Mouse (Mus musculus): ENCODE measurements around the gene Kpnb1. TPM values are rescaled to one million over a fixed set of nuclear protein-coding genes. Genes with fewer than 3 reads are reported as not detected.

Kpnb1 gene
- total and polyA plus RNA-seq, 2 experiments from 2014 or later = 24.6 to 124 TPM

GRCm38 (mm10) chr11:97112519-97113125, 75.1 kb downstream of the Kpnb1 start:
- ATAC-seq (no peak), DNase-seq (no peak)
- no peak overlapping the region for H3K4me3 ChIP-seq (ENCODE audit: low read depth, low read length)
- peaks cover 35% of the 10 kb centered on the region for H3K27me3 ChIP-seq (ENCODE audit: insufficient read depth, low read length)
- no peaks in the 10 kb centered on the region for H3K9me3 ChIP-seq (ENCODE audit: low read length)
- peaks cover 5% of the 10 kb centered on the region; the same call in 1 of the 2 replicates for H3K4me1 ChIP-seq (ENCODE audit: insufficient read depth)
- no peak for TF ChIP-seq CTCF (IDR thresholded peaks at IDR 0.05; ENCODE audit: low read depth)
- 75% methylated on average over 9 of the region's 9 CpGs for WGBS
- H3K9ac ChIP-seq = no peak overlapping the region
- no peaks in the 10 kb centered on the region for H3K36me3 ChIP-seq (ENCODE audit: insufficient read depth)
- no peak overlapping the region for H3K27ac ChIP-seq (ENCODE audit: low read depth, low read length)
- no peak overlapping the region for H3K4me2 ChIP-seq (ENCODE audit: low read depth)

Small RNA genes within 50 kb of the gene (microRNA-seq; reads per million reads assigned to microRNA genes)
- gene Mir7235 = 0 to 0.24 reads per million in 2 experiments

Other genes starting within 250 kb of the Kpnb1 start
- 26.2 and 30.3 TPM in 2 replicates for gene Pnpo, start 243.9 kb downstream of the Kpnb1 start, total RNA-seq (2014; rRNA removed)
- 28.1 and 33.1 TPM in 2 replicates for gene Pnpo, start 243.9 kb downstream of the Kpnb1 start, polyA plus RNA-seq (2015; fragmentation: Nextera tagmentation; extraction: Ambion mirVana)
- 1.9 and 5.0 TPM in 2 replicates for gene Sp2, start 204.9 kb downstream of the Kpnb1 start, total RNA-seq (2014; rRNA removed)
- 13.5 and 14.8 TPM in 2 replicates for gene Sp2, start 204.9 kb downstream of the Kpnb1 start, polyA plus RNA-seq (2015; fragmentation: Nextera tagmentation; extraction: Ambion mirVana)
- 0.85 and 0.86 TPM in 2 replicates for gene Sp6, start 174.5 kb downstream of the Kpnb1 start, total RNA-seq (2014; rRNA removed)
- 0.35 and 0.75 TPM in 2 replicates for gene Sp6, start 174.5 kb downstream of the Kpnb1 start, polyA plus RNA-seq (2015; fragmentation: Nextera tagmentation; extraction: Ambion mirVana)
- gene Scrn2, start 157.9 kb downstream of the Kpnb1 start, total RNA-seq (2014; rRNA removed) = 14.8 and 17.9 TPM in 2 replicates
- 10.2 and 11.3 TPM in 2 replicates for gene Scrn2, start 157.9 kb downstream of the Kpnb1 start, polyA plus RNA-seq (2015; fragmentation: Nextera tagmentation; extraction: Ambion mirVana)
- 1.0 and 1.6 TPM in 2 replicates for gene Lrrc46, start 146.5 kb downstream of the Kpnb1 start, total RNA-seq (2014; rRNA removed)
- 4.9 and 5.8 TPM in 2 replicates for gene Lrrc46, start 146.5 kb downstream of the Kpnb1 start, polyA plus RNA-seq (2015; fragmentation: Nextera tagmentation; extraction: Ambion mirVana)
- 41.6 and 55.5 TPM in 2 replicates for gene Mrpl10, start 146.3 kb downstream of the Kpnb1 start, total RNA-seq (2014; rRNA removed)
- gene Mrpl10, start 146.3 kb downstream of the Kpnb1 start, polyA plus RNA-seq (2015; fragmentation: Nextera tagmentation; extraction: Ambion mirVana) = 47.0 and 62.0 TPM in 2 replicates
- gene Osbpl7, start 137.3 kb downstream of the Kpnb1 start, total RNA-seq (2014; rRNA removed) = 10.9 and 13.1 TPM in 2 replicates
- 7.4 and 8.3 TPM in 2 replicates for gene Osbpl7, start 137.3 kb downstream of the Kpnb1 start, polyA plus RNA-seq (2015; fragmentation: Nextera tagmentation; extraction: Ambion mirVana)
- 1.6 and 1.7 TPM in 2 replicates for gene Tbx21, start 72.5 kb downstream of the Kpnb1 start, total RNA-seq (2014; rRNA removed)
- 2.2 and 2.9 TPM in 2 replicates for gene Tbx21, start 72.5 kb downstream of the Kpnb1 start, polyA plus RNA-seq (2015; fragmentation: Nextera tagmentation; extraction: Ambion mirVana)
- gene Tbkbp1, start 36.4 kb downstream of the Kpnb1 start, total RNA-seq (2014; rRNA removed) = 35.8 and 36.4 TPM in 2 replicates
- gene Tbkbp1, start 36.4 kb downstream of the Kpnb1 start, polyA plus RNA-seq (2015; fragmentation: Nextera tagmentation; extraction: Ambion mirVana) = 9.2 and 9.9 TPM in 2 replicates
- gene Npepps, start 92.8 kb upstream of the Kpnb1 start, total RNA-seq (2014; rRNA removed) = 66.5 and 98.7 TPM in 2 replicates
- gene Npepps, start 92.8 kb upstream of the Kpnb1 start, polyA plus RNA-seq (2015; fragmentation: Nextera tagmentation; extraction: Ambion mirVana) = 62.5 and 92.1 TPM in 2 replicates
- gene Mrpl45, start 127.8 kb upstream of the Kpnb1 start, total RNA-seq (2014; rRNA removed) = 29.0 and 34.9 TPM in 2 replicates
- 33.3 and 37.7 TPM in 2 replicates for gene Mrpl45, start 127.8 kb upstream of the Kpnb1 start, polyA plus RNA-seq (2015; fragmentation: Nextera tagmentation; extraction: Ambion mirVana)
- gene Gpr179, start 164.2 kb upstream of the Kpnb1 start, total RNA-seq (2014; rRNA removed) = 0.46 and 0.62 TPM in 2 replicates
- gene Gpr179, start 164.2 kb upstream of the Kpnb1 start, polyA plus RNA-seq (2015; fragmentation: Nextera tagmentation; extraction: Ambion mirVana) = 0.21 and 0.45 TPM in 2 replicates
- 54.9 and 64.3 TPM in 2 replicates for gene Socs7, start 174.7 kb upstream of the Kpnb1 start, total RNA-seq (2014; rRNA removed)
- gene Socs7, start 174.7 kb upstream of the Kpnb1 start, polyA plus RNA-seq (2015; fragmentation: Nextera tagmentation; extraction: Ambion mirVana) = 5.3 and 6.4 TPM in 2 replicates
- 52.7 and 52.9 TPM in 2 replicates for gene Arhgap23, start 227.7 kb upstream of the Kpnb1 start, total RNA-seq (2014; rRNA removed)
- 7.0 and 10.2 TPM in 2 replicates for gene Arhgap23, start 227.7 kb upstream of the Kpnb1 start, polyA plus RNA-seq (2015; fragmentation: Nextera tagmentation; extraction: Ambion mirVana)